12 mouse cellular contexts compared by ENCODE assay signal in genomic region chr17:25643517-25644294, GRCm38 (mm10).
DNase-seq lines count a peak whose midpoint lies in the region; ATAC-seq and TF ChIP-seq lines count a peak whose summit lies in the region.
"Had no signal": no experiment of that assay in that cellular context is flagged by ENCODE, and none has a peak within 500 bp of the region (broad histone marks: within the 10 kb centered on the region; RNA-seq: fewer than 3 reads in every experiment).

No protein-coding gene starts in this region.

- intact Hi-C loops in gastrocnemius, adult 2 months (cut with DNase I), result no loop called here

- no peak overlapping the region for H3K27ac ChIP-seq in kidney, postnatal 0 days
- peak overlapping the region; percentile 6; the same call in 1 of the 2 replicates for H3K27ac ChIP-seq in forebrain, embryonic 11.5 days (ENCODE audit: low read depth, low read length)
- H3K27ac ChIP-seq in limb, embryonic 13.5 days, result no peak overlapping the region
- no peak overlapping the region for H3K27ac ChIP-seq in gastrocnemius, adult 2 months
- H3K27ac ChIP-seq: limb, embryonic 15.5 days had no signal

- H3K36me3 ChIP-seq in kidney, postnatal 0 days (ENCODE audit: insufficient read depth, low read length), result no peaks in the 10 kb centered on the region
- H3K36me3 ChIP-seq in forebrain, embryonic 11.5 days (ENCODE audit: control insufficient read depth, insufficient read depth, low read length), result no peaks in the 10 kb centered on the region
- H3K36me3 ChIP-seq in limb, embryonic 13.5 days, result peaks cover 25% of the 10 kb centered on the region

- peak; percentile 40 for DNase-seq in kidney, postnatal 0 days (ENCODE audit: low spot score)
- DNase-seq in kidney, adult 8-10 months, result no peak
- DNase-seq in R1 (ENCODE audit: low read depth, low spot score), result peak; percentile 59
- no peak for DNase-seq in forebrain, embryonic 11.5 days (ENCODE audit: low spot score)
- DNase-seq in left cerebral cortex, adult 8-10 months (ENCODE audit: low spot score in 2 of 2), result no peak
- no peak for DNase-seq in gastrocnemius, adult 2 months
- DNase-seq in thymus, postnatal 36 days, result no peak
- DNase-seq: heart, adult 11 months; kidney, adult 11 months had no signal

- H3K4me2 ChIP-seq in kidney, postnatal 0 days (ENCODE audit: low read length), result no peak overlapping the region
- H3K4me2 ChIP-seq in forebrain, embryonic 11.5 days (ENCODE audit: low read depth, low read length, severe bottlenecking), result no peak overlapping the region
- no peak overlapping the region for H3K4me2 ChIP-seq in limb, embryonic 13.5 days (replicated peaks)
- H3K4me2 ChIP-seq: limb, embryonic 15.5 days had no signal

- TF ChIP-seq CTCF in kidney, postnatal 0 days (IDR thresholded peaks at IDR 0.05; ENCODE audit: low read depth), result no peak
- TF ChIP-seq CTCF in gastrocnemius, adult 2 months (IDR thresholded peaks at IDR 0.05), result no peak

- peak; percentile 37; the same call in 1 of the 2 replicates for ATAC-seq in kidney, postnatal 0 days (replicated peaks; ENCODE audit: low FRiP score, low read depth)
- no peak for ATAC-seq in forebrain, embryonic 11.5 days (replicated peaks; ENCODE audit: low FRiP score)
- no peak for ATAC-seq in limb, embryonic 13.5 days (ENCODE audit: low FRiP score, low read depth)

- H3K9ac ChIP-seq in kidney, postnatal 0 days (ENCODE audit: low read depth, low read length), result no peak overlapping the region
- peak overlapping the region; percentile 27 for H3K9ac ChIP-seq in forebrain, embryonic 11.5 days (ENCODE audit: low read length)
- H3K9ac ChIP-seq in limb, embryonic 13.5 days, result 0 out of 2 replicates have a peak overlapping the region, but pooled peaks have one; percentile 25
- H3K9ac ChIP-seq: limb, embryonic 15.5 days had no signal

- no peaks in the 10 kb centered on the region for H3K27me3 ChIP-seq in kidney, postnatal 0 days (ENCODE audit: insufficient read depth, low read length)
- no peaks in the 10 kb centered on the region for H3K27me3 ChIP-seq in forebrain, embryonic 11.5 days (ENCODE audit: control insufficient read depth, insufficient read depth, low read length)
- H3K27me3 ChIP-seq in limb, embryonic 13.5 days, result no peaks in the 10 kb centered on the region
- H3K27me3 ChIP-seq: limb, embryonic 15.5 days had no signal

- H3K4me3 ChIP-seq in kidney, postnatal 0 days (replicated peaks; ENCODE audit: low read depth, low read length), result no peak overlapping the region
- no peak overlapping the region for H3K4me3 ChIP-seq in forebrain, embryonic 11.5 days (ENCODE audit: low read depth, low read length)
- H3K4me3 ChIP-seq in limb, embryonic 13.5 days, result no peak overlapping the region
- H3K4me3 ChIP-seq in gastrocnemius, adult 2 months, result no peak overlapping the region
- H3K4me3 ChIP-seq: erythroblast, embryonic 14.5 days; limb, embryonic 15.5 days had no signal

- 0 out of 2 replicates have a peak, but pooled peaks cover 15% of the 10 kb centered on the region for H3K4me1 ChIP-seq in kidney, postnatal 0 days (replicated peaks; ENCODE audit: insufficient read depth, low read length)
- peaks cover 8% of the 10 kb centered on the region for H3K4me1 ChIP-seq in forebrain, embryonic 11.5 days (replicated peaks; ENCODE audit: control insufficient read depth, insufficient read depth, low read length)
- H3K4me1 ChIP-seq in limb, embryonic 13.5 days, result peaks cover 44% of the 10 kb centered on the region

- WGBS in kidney, postnatal 0 days, result 58% methylated on average over 13 of the region's 13 CpGs
- 68% methylated on average over 13 of the region's 13 CpGs for WGBS in forebrain, embryonic 11.5 days
- WGBS in limb, embryonic 13.5 days, result 51% methylated on average over 13 of the region's 13 CpGs

- H3K9me3 ChIP-seq in kidney, postnatal 0 days (replicated peaks; ENCODE audit: low read length), result no peaks in the 10 kb centered on the region
- no peaks in the 10 kb centered on the region for H3K9me3 ChIP-seq in forebrain, embryonic 11.5 days (ENCODE audit: control insufficient read depth, low read length)
- H3K9me3 ChIP-seq in limb, embryonic 13.5 days, result no peaks in the 10 kb centered on the region
- H3K9me3 ChIP-seq: limb, embryonic 15.5 days had no signal

Comparison
In these comparisons a context has a peak if more than half of its experiments do, and no peak if none do; other contexts are left out.
1. DNase-seq: peak in kidney, postnatal 0 days (single experiment) and R1 (single experiment); none in kidney, adult 8-10 months (0 of 2), forebrain, embryonic 11.5 days (single experiment), left cerebral cortex, adult 8-10 months (0 of 2), gastrocnemius, adult 2 months (single experiment) and thymus, postnatal 36 days (0 of 2).